Mouse (Mus musculus): Measurements from ENCODE around the gene Col4a3bp. TPM values are rescaled to one million over a fixed set of nuclear protein-coding genes. Genes with fewer than 3 reads are reported as not detected.

Col4a3bp gene
- polyA plus RNA-seq, 1 experiment from 2014 or later: 9.2 TPM

DNA sequence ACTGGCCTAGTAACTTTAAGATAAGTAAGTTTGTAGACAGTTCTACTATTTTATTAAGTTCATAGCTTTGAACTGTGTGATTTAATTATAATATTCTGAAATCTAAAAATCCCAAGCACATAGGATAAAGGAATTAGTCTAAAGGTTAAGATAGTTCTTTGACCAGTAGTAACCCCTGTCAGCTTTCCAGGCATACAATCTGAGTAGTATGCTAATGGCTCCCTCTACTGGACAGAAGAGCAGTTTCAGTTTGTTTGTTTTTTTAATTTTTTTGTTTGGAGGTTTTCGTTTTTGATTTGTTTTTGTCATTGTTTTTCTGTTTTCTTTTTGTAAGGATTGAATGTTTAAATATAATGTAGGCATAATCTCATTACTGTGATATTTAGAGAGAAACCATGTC, 51.2 kb downstream of the Col4a3bp start:
- no peaks in the 10 kb centered on the region for H3K9me3 ChIP-seq
- H3K9ac ChIP-seq: no peak overlapping the region
- no peak overlapping the region for H3K27ac ChIP-seq
- no peaks in the 10 kb centered on the region for H3K36me3 ChIP-seq (replicated peaks)
- H3K4me2 ChIP-seq: no peak overlapping the region
- 7% methylated on average over 1 of the region's 1 CpGs for WGBS
- ATAC-seq (replicated peaks): 0 out of 2 replicates have a peak, but pooled peaks have one; percentile 56
- H3K4me3 ChIP-seq: no peak overlapping the region
- no peaks in the 10 kb centered on the region for H3K27me3 ChIP-seq (replicated peaks)
- 0 out of 2 replicates have a peak, but pooled peaks cover 6% of the 10 kb centered on the region for H3K4me1 ChIP-seq

DNA sequence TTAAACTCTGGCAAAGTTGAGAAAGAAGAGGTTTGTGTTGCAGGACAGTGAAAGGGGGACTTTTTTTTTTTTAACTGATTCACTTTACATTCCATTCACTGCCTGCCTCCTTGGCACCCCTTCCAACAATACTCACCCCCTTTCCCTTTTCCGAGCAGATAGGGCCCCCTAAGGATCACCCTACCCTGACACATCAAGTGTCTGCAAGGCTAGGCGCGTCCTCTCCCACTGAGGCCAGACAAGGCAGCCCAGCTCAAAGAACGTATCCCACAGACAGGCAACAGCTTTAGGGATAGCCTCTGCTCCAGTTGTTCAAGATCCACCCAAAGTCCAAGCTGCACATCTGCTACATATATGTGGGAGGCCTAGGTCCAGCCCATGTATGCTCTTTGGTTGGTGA, 51.7 kb downstream of the Col4a3bp start:
- H3K9me3 ChIP-seq: no peaks in the 10 kb centered on the region
- H3K27me3 ChIP-seq (replicated peaks): no peaks in the 10 kb centered on the region
- 0 out of 2 replicates have a peak, but pooled peaks cover under 1% of the 10 kb centered on the region for H3K36me3 ChIP-seq (replicated peaks)
- no peak for ATAC-seq (replicated peaks)
- no peak overlapping the region for H3K4me2 ChIP-seq
- 0 out of 2 replicates have a peak, but pooled peaks cover 6% of the 10 kb centered on the region for H3K4me1 ChIP-seq
- no peak overlapping the region for H3K9ac ChIP-seq
- 76% methylated on average over 4 of the region's 4 CpGs for WGBS
- no peak overlapping the region for H3K4me3 ChIP-seq
- H3K27ac ChIP-seq: no peak overlapping the region

DNA sequence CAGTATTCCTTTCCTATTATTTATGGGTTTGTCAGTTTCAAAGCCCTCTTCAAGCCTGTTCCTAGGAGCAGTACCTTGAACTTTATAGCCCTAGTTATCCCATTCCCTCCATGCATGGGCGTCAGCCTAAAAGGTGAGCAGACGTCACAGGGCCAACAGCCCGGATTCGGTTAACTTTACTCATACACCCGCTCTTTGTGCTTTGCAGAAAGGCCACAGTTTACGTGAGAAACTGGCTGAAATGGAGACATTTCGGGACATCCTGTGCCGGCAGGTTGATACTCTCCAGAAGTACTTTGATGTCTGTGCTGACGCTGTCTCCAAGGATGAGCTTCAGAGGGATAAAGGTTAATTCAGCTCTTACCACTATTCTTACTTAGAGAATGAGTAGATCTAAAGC, 56.8 kb downstream of the Col4a3bp start:
- Histone ChIP-seq H3K9ac (no peak overlapping the region), H3K4me3 (no peak overlapping the region), H3K27ac (no peak overlapping the region), H3K9me3 (no peaks in the 10 kb centered on the region), H3K4me2 (no peak overlapping the region), H3K4me1 (0 out of 2 replicates have a peak, but pooled peaks cover 3% of the 10 kb centered on the region), H3K36me3 (replicated peaks) (0 out of 2 replicates have a peak, but pooled peaks cover 4% of the 10 kb centered on the region), H3K27me3 (replicated peaks) (no peaks in the 10 kb centered on the region)
- no peak for ATAC-seq (replicated peaks)
- WGBS: 94% methylated on average over 9 of the region's 9 CpGs

DNA sequence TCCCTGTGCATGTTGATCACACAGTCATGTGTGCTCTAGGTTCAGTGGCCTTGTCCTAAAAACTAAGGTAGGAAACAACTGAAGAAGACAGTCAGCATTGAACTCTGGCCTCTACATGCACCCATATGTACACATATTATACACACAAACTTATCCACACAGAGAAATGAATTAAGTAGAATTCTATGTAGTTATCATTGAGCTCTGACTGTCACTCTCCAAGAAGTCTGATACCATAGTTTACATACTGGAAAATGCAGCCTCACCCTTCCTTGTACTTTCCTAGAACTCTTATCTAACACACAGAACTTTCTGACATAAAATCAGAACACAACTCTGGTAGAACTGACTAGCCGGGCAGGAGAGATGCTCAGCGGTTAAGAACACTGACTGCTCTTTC, 61.8 kb downstream of the Col4a3bp start:
- ATAC-seq (replicated peaks): no peak
- H3K9me3 ChIP-seq: no peaks in the 10 kb centered on the region
- no peak overlapping the region for H3K9ac ChIP-seq
- WGBS: 96% methylated on average over 2 of the region's 2 CpGs
- H3K4me2 ChIP-seq: no peak overlapping the region
- no peaks in the 10 kb centered on the region for H3K27me3 ChIP-seq (replicated peaks)
- H3K27ac ChIP-seq: no peak overlapping the region
- H3K36me3 ChIP-seq (replicated peaks): peaks cover 14% of the 10 kb centered on the region; the same call in 1 of the 2 replicates
- H3K4me3 ChIP-seq: no peak overlapping the region
- H3K4me1 ChIP-seq: no peaks in the 10 kb centered on the region

DNA sequence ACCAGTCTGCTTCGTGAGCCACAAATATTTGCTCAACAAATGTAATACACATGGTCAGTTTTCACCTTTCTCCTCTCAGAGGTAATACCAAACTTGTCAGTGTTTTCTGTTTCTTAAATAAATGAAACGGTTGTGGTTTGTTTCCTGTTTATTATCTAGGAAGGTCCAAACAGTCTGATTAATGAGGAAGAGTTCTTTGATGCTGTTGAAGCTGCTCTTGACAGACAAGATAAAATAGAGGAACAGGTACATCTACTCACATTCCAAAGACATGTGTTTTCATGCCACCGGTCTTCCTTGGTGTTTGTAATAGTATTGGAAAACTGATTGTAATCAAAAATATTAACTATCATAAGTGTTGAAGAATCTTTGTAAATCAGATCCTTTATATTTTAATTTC, 72.2 kb downstream of the Col4a3bp start:
- Histone ChIP-seq H3K9ac (no peak overlapping the region), H3K4me1 (no peaks in the 10 kb centered on the region), H3K4me3 (no peak overlapping the region), H3K4me2 (no peak overlapping the region), H3K27me3 (replicated peaks) (no peaks in the 10 kb centered on the region), H3K9me3 (no peaks in the 10 kb centered on the region), H3K36me3 (replicated peaks) (peaks cover 8% of the 10 kb centered on the region; the same call in 1 of the 2 replicates), H3K27ac (no peak overlapping the region)
- 91% methylated on average over 3 of the region's 3 CpGs for WGBS
- ATAC-seq (replicated peaks): no peak

DNA sequence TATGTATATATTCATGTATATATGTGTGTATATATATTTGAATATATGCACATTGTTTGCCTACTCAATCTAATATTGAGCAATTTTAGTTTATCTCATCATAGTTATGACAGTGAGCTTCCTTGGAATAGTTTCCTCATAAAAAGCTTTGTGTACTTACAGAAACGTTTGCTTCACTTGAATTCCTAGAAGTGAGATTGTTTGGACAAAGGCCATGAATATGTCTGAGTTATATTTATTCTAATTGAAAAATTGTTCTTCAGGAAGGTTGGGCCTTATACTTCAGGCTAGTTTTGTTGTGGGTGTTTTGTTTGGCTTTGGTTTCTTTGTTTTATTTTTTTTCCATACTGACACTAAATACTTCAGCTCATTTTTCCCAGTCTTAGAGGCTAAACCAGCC, 78.5 kb downstream of the Col4a3bp start:
- ATAC-seq (replicated peaks): no peak
- Histone ChIP-seq H3K4me1 (no peaks in the 10 kb centered on the region), H3K36me3 (replicated peaks) (peaks cover 6% of the 10 kb centered on the region; the same call in 1 of the 2 replicates), H3K4me3 (no peak overlapping the region), H3K4me2 (no peak overlapping the region), H3K27me3 (replicated peaks) (no peaks in the 10 kb centered on the region), H3K27ac (no peak overlapping the region), H3K9me3 (no peaks in the 10 kb centered on the region), H3K9ac (no peak overlapping the region)
- 83% methylated on average over 1 of the region's 1 CpGs for WGBS

DNA sequence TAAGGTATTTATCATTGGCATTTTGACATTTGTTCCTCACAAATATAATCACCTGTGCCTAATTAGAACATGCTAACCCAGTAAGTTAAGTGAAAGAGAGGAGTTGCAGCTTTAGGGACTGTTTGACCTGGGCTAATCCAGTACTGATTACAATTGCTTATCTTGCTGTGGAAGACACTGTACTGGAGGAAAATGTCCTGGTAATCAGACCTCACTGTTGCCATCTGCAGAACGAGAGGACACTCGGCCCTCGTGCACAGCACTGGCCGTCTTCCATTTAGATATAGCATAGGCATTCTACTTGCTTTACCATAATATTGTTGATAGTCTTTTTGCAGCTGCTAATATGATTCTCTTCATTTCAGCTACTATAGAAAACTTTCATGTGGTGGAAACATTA, 88.0 kb downstream of the Col4a3bp start:
- Histone ChIP-seq H3K9me3 (no peaks in the 10 kb centered on the region), H3K4me3 (no peak overlapping the region), H3K36me3 (replicated peaks) (peaks cover 20% of the 10 kb centered on the region), H3K27ac (no peak overlapping the region), H3K4me2 (no peak overlapping the region), H3K27me3 (replicated peaks) (no peaks in the 10 kb centered on the region), H3K4me1 (no peaks in the 10 kb centered on the region), H3K9ac (no peak overlapping the region)
- ATAC-seq (replicated peaks): no peak
- 94% methylated on average over 4 of the region's 4 CpGs for WGBS

DNA sequence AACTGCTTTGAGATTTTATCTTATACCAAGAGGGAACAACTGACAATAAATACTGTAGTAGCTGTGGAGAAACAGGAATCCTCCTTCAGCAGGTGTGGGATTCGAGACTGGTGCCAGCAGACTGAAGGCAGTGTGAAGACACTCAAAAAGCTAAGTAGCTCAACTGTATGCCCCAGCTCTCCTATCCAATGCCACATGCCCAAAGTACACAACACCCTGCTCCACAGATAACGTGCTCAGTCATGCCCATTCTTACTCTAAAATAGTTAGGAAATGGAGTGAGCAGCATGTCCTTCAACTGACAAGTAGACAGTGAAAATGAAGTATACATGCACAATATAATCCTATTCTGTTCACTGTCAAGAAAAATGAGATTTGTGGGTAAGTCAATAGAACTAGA, 101.8 kb downstream of the Col4a3bp start:
- no peak overlapping the region for H3K27ac ChIP-seq
- no peak for ATAC-seq (replicated peaks)
- H3K9me3 ChIP-seq: no peaks in the 10 kb centered on the region
- H3K4me2 ChIP-seq: no peak overlapping the region
- peaks cover 8% of the 10 kb centered on the region; the same call in 1 of the 2 replicates for H3K36me3 ChIP-seq (replicated peaks)
- H3K4me1 ChIP-seq: no peaks in the 10 kb centered on the region
- no peak overlapping the region for H3K9ac ChIP-seq
- H3K4me3 ChIP-seq: no peak overlapping the region
- WGBS: 61% methylated on average over 2 of the region's 2 CpGs
- no peaks in the 10 kb centered on the region for H3K27me3 ChIP-seq (replicated peaks)

DNA sequence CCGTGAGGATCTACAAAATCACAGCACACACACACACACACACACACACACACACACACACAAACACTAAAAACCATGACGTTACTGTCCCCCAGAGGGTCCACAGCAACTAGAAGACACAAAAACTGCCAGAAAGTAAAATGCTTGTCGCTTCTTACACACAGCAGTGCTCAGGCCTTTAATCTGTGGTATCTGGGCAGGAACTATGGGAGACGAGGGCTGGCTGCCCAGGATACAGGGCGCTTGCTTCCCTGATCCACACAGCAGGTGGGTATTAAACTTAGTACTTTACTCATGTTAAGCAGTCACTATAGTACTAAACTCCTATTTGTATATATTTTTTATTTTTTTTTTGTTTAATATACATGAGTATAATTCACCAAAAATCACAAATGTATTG, 103.4 kb downstream of the Col4a3bp start:
- 57% methylated on average over 5 of the region's 5 CpGs for WGBS
- no peak for ATAC-seq (replicated peaks)
- Histone ChIP-seq H3K9ac (no peak overlapping the region), H3K4me1 (no peaks in the 10 kb centered on the region), H3K27me3 (replicated peaks) (no peaks in the 10 kb centered on the region), H3K27ac (no peak overlapping the region), H3K36me3 (replicated peaks) (peaks cover 17% of the 10 kb centered on the region), H3K4me3 (no peak overlapping the region), H3K9me3 (no peaks in the 10 kb centered on the region), H3K4me2 (no peak overlapping the region)

DNA sequence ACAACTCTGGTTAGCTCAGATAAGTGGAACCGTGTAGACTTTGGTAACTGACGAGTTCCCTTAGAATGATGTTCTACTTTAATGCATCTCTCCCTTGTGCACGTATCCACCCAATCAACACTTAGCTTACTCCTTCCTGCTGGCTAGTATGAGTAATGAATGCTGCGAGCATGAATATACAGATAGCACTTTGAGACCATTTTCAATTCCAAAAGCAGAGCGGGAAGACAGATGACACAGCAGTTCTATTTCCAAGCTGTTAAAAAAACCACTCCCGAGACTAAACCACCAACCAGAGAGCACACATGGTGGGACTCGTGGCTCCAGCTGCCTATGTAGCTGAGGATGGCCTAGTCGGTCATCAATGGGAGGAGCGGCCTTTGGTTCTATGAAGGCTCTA, 110.6 kb downstream of the Col4a3bp start:
- H3K4me3 ChIP-seq: no peak overlapping the region
- H3K4me1 ChIP-seq: no peaks in the 10 kb centered on the region
- no peak overlapping the region for H3K27ac ChIP-seq
- no peaks in the 10 kb centered on the region for H3K9me3 ChIP-seq
- no peak for ATAC-seq (replicated peaks)
- peaks cover 76% of the 10 kb centered on the region for H3K36me3 ChIP-seq (replicated peaks)
- 91% methylated on average over 9 of the region's 9 CpGs for WGBS
- no peak overlapping the region for H3K4me2 ChIP-seq
- H3K9ac ChIP-seq: no peak overlapping the region
- no peaks in the 10 kb centered on the region for H3K27me3 ChIP-seq (replicated peaks)

DNA sequence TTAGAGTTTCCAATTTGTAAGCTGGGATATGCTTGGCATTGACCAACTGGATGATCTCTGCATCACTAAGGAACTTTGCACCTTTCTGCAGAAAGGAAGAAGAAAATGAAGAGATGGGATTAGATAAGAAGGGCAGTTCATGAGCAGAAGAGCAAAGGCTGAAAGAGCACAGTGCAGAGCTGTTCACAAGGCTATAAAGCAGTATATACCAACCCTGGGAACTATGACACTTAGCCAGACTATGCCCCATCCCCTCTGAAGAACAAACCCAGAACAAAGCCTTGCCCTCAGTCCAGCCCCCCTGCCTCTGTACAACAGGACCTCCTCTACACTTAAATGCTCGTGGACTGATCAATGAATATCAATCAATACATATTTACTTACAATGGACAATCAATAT, 114.3 kb downstream of the Col4a3bp start:
- H3K4me3 ChIP-seq: no peak overlapping the region
- no peaks in the 10 kb centered on the region for H3K27me3 ChIP-seq (replicated peaks)
- H3K27ac ChIP-seq: no peak overlapping the region
- no peak overlapping the region for H3K4me2 ChIP-seq
- H3K9me3 ChIP-seq: no peaks in the 10 kb centered on the region
- H3K9ac ChIP-seq: no peak overlapping the region
- WGBS: 68% methylated on average over 1 of the region's 1 CpGs
- 0 out of 2 replicates have a peak, but pooled peaks cover 4% of the 10 kb centered on the region for H3K4me1 ChIP-seq
- ATAC-seq (replicated peaks): 0 out of 2 replicates have a peak, but pooled peaks have one; percentile 25
- H3K36me3 ChIP-seq (replicated peaks): peaks cover 80% of the 10 kb centered on the region

DNA sequence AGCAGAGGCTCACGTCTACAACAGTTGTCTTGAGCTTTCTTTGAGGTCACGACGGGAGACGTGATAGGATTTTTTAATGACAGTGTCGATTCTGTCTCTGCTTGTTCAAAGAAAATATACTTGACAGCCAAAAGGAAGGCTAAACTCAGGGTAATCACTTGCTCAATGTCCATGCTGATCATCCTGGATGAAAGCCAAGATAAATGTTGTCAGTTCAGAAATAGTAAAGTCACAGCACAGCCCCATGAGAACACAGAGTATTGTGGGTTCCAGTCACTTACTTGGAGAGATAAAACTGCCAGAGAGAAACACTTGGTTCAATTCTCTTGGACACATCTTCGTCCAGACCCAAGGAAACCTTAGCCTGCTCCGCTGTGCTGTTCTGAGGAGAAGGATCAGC, 116.5 kb downstream of the Col4a3bp start:
- H3K4me2 ChIP-seq: no peak overlapping the region
- no peaks in the 10 kb centered on the region for H3K9me3 ChIP-seq
- H3K36me3 ChIP-seq (replicated peaks): peaks cover 81% of the 10 kb centered on the region
- 0 out of 2 replicates have a peak, but pooled peaks cover 4% of the 10 kb centered on the region for H3K4me1 ChIP-seq
- H3K4me3 ChIP-seq: no peak overlapping the region
- ATAC-seq (replicated peaks): no peak
- H3K9ac ChIP-seq: no peak overlapping the region
- WGBS: 89% methylated on average over 7 of the region's 7 CpGs
- no peaks in the 10 kb centered on the region for H3K27me3 ChIP-seq (replicated peaks)
- no peak overlapping the region for H3K27ac ChIP-seq

DNA sequence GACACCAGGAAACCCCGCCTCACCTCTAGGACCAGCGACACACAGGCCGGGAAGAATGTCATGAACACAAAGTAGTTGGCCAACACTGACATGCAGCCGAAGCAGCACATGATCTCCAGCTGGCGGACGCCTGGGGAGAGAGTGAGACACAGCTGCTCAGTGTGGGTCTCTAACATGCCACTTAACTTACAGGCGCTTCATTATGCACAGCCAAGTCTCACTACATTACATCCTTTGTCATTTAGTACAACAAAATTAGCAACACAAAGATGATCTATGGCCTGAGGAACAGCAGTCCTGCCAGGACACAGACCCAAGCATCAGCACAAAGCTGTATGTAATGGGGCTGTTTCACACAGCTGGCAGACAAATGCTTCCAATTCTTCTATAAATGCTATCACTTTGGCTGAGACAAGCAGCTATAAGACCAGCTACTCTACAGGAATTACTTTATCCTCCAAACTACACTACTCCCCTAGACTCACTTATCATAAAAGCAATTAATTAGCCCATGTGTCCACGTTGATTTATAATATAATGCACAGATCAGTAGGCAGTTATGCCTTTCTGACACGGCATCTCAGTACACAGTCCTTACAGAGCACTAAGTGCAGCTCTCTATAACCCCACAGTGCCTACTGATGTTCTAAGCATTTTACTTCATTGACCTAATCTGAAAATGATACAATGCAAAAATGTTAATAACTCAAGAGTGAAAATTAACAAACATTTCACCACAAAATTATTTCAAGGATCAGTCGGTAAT, 117.9 kb downstream of the Col4a3bp start:
- H3K36me3 ChIP-seq (replicated peaks): peaks cover 82% of the 10 kb centered on the region
- H3K9me3 ChIP-seq: no peaks in the 10 kb centered on the region
- no peak overlapping the region for H3K27ac ChIP-seq
- 0 out of 2 replicates have a peak, but pooled peaks cover 4% of the 10 kb centered on the region for H3K4me1 ChIP-seq
- no peak overlapping the region for H3K4me2 ChIP-seq
- H3K4me3 ChIP-seq: no peak overlapping the region
- 49% methylated on average over 10 of the region's 10 CpGs for WGBS
- H3K9ac ChIP-seq: no peak overlapping the region
- no peak for ATAC-seq (replicated peaks)
- H3K27me3 ChIP-seq (replicated peaks): no peaks in the 10 kb centered on the region
